Mouse (Mus musculus): Measurements from ENCODE around the gene Nhsl1.

The Nhsl1 gene

GRCm38 (mm10) chr10:18484731-18485130, 165.9 kb downstream of the Nhsl1 start:
- DNase-seq (ENCODE audit: low spot score in 2 of 2) = no peak

DNA sequence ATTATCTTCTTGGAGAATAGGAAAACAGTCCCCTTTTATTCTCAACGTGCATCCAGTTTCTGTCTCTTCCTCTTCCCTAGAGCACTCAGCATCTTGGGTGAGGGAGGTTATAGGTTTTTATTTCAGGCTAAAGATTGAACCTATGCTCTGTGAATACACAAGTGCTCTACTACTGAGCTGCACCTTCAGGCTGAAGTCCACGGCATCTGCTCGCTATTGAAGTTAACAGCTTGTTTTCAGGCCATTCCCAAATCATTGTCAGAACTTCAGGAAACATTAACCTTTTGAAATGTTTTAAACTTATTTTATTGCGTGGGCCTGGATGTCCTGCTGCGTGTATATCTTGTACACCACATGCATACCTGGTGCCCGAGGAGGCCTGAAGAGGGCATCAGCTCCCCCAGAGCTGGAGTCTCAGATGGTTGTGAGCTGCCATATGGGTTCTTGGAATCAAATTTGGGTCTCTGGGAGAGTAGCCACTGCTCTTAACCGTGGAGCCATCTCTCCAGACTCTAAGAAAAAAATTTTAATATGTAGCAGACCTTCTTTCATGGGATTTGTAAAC, 169.5 kb downstream of the Nhsl1 start:
- DNase-seq (ENCODE audit: low spot score in 2 of 2) = no peak

- DNase-seq (ENCODE audit: low spot score in 2 of 2) = no peak
Measured at GRCm38 (mm10) chr10:18489936-18490335, 171.2 kb downstream of the Nhsl1 start.

- DNase-seq (ENCODE audit: low spot score in 2 of 2) = no peak
Measured at GRCm38 (mm10) chr10:18491952-18492351, 173.2 kb downstream of the Nhsl1 start.

DNA sequence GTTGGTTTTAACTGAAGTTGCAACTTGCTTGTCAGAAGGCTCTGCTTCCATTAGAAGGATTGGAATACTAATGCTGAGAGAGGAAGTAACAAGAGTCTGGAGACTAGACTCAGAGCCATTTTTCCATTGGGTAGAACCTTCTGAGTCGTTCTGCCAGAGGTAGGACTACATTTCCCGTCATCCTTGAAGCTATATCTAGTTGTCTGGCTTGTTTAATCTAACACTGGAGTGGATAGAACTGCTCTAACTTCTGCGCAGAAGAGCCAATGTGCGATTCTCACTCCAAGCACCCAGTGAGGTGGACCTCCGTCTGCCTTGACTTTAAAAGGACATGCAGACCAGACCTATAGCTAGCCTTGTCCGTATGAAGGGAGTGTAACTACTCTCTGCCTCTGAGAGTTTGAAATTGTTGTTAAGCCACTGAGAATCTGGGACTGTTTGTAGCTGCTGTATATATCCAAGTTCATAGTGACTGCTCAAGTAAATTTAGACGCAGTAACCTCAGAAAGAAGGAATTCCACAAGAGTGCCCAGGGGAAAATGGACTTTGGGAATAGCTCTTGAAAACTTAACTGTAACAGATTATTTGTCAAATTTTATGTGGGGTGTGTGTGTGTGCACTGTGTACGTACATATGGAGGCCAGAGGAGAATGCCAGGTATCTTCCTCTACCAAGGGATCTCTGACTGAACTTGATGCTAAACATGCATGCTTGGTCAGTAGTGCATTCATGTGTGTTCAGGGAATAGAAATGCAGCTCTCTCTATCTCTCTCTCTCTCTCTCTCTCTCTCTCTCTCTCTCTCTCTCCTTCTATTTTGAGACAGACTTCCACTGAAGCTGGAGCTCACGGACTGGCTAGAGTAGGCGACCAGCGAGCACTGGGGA, 174.5 kb downstream of the Nhsl1 start:
- no peak for DNase-seq (ENCODE audit: low spot score in 2 of 2)

- DNase-seq (ENCODE audit: low spot score in 2 of 2) = no peak
Measured at GRCm38 (mm10) chr10:18494249-18494648, 175.5 kb downstream of the Nhsl1 start.

DNA sequence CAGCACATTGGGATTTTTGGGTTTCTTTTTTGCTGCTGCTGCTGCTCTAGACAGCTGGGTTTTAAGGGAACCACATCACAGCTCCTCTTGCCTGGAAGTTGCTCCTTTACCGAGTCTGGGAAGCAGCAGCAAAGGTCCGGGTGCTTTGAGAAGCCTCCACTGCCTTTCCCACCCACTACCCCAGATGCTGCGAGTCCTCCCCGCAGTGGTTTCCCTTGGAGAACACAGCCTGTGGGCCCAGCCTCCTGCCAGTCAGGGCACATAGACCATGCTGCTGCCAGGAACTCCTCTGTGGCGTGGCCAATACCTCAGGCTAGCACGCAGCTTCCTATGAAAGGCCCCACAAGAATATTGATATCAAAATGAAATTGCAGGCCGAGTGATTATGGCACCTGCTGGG, 178.3 kb downstream of the Nhsl1 start:
- no peak for DNase-seq (ENCODE audit: low spot score in 2 of 2)

DNA sequence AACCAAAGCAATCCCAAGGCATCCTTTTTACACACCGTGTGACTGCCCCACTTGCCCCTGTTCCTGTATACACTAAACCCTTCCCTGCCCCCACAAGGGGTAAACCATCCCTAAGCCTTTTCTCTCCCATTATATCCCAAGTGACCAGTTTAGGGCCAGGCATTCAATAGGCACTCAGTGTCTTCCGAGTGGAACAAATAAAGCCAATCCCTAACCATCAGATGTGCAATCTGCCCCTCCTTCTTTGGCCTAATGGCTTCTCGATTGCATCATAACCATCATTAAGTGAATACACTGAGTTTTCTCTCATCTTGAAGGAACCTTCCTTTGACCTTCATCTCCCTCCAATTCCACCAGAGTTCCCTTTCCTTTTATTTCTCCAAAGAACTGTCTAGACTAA, 183.2 kb downstream of the Nhsl1 start:
- DNase-seq (ENCODE audit: low spot score in 2 of 2) = no peak

GRCm38 (mm10) chr10:18505690-18506089, 186.9 kb downstream of the Nhsl1 start:
- DNase-seq (ENCODE audit: low spot score in 2 of 2) = no peak

DNA sequence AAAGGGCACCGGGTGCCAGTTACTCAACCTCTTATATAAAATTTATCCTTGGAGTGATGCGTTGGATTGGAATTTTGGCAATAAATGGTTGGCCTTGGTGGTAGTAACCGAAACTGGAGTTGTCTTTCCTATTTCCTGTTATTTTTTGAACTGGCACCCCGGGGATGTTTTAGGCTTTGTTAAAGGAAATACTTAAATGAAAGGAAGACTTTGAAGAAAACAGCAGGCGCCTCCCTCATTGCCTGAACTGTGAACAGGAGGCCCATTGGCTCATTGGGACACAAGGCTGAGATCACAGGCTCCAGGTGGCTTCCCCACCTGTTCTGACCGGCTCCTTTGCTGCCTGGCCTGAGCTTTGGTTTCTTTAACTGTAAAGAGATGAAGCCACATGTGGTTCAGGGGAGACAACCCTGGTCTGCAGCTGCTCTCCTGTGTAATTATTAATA, 187.7 kb downstream of the Nhsl1 start:
- no peak for DNase-seq (ENCODE audit: low spot score in 2 of 2)

DNA sequence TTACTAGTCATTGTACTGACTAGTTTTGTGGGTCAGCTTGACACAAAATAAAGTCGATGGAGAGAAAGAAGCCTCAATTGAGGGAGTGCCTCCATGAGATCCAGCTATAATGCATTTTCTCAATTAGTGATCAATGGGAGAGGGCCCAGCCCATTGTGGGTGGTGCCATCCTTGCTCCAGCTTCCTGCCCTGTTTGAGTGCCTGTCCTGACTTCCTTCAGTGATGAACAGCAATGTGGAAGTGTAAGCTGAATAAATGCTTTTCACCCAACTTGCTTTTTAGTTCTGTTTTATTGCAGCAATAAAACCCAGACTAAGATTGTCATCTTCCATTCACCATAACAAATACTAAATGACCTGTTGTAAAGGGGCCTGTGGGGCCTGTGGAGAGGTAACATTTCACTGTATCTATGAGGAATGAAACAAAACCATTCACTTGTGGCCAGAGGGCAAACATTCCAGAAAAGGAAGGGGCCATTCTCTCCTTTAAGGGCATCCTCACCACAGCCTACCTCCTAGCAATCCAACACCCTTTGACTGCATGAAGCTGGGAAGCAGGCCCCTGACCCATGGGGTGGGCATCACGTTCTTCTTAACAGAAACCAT, 189.2 kb downstream of the Nhsl1 start:
- DNase-seq (ENCODE audit: low spot score in 2 of 2) = no peak

- peak; percentile 46 to 48 for DNase-seq (ENCODE audit: low spot score in 2 of 2)
Measured at GRCm38 (mm10) chr10:18508586-18508985, 189.8 kb downstream of the Nhsl1 start.

- DNase-seq (ENCODE audit: low spot score in 2 of 2) = no peak
Measured at GRCm38 (mm10) chr10:18510663-18511062, 191.9 kb downstream of the Nhsl1 start.

GRCm38 (mm10) chr10:18511496-18511895, 192.7 kb downstream of the Nhsl1 start:
- no peak for DNase-seq (ENCODE audit: low spot score in 2 of 2)

DNA sequence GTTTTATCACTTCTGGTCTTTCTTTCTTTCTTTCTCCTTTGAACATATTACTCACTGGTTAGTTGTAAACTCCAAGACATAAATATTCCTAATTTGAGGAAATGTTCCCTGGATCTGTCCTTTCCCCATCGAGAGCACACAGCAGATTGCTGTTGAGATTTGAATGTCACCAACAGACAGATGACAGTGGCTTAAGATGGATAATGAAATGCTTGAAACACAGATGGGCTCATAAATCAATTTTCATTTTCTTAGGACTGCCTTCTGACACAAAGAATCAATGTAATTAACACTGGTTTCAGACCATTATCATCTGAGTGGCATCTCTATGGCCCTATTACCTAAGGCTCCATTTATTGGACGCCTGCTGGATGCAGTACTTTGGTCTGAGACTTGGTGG, 203.8 kb downstream of the Nhsl1 start:
- DNase-seq (ENCODE audit: low spot score in 2 of 2) = no peak

DNA sequence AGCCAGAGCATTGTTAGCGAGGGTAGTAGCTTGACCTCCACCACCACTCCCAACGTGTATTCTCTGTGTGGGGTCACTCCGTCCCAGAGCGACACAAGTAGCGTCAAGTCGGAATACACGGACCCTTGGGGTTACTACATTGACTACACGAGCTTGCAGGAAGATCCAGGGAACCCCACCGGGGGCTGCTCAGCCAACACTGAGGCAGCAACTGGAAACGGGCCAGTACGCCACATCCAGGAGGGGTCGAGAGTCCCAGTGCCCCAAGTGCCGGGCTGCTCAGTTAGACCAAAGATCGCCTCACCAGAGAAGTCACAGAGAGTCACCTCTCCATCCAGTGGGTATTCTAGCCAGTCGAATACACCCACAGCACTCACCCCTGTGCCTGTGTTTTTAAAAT, 206.5 kb downstream of the Nhsl1 start:
- DNase-seq (ENCODE audit: low spot score in 2 of 2) = no peak

DNA sequence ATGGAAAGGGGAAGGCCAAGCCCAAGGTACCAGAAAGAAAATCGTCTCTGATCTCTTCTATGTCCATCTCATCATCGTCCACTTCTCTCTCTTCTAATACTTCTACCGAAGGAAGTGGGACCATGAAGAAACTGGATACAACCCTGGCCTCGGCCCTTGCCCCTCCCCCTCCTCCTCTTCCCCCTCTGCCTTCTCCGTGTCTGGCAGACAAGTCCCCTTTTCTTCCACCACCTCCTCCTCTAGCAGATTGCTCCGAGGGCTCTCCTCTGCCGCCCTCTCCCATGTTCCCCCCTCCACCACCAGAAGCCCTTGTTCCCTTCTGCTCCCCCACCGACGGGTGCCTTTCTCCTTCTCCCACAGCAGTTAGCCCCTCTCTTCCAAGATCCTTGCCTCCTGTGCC, 206.9 kb downstream of the Nhsl1 start:
- DNase-seq (ENCODE audit: low spot score in 2 of 2) = no peak

GRCm38 (mm10) chr10:18526184-18526850, 207.5 kb downstream of the Nhsl1 start:
- DNase-seq (ENCODE audit: low spot score in 2 of 2) = peak in 1 of 2 experiments; percentile 25

- DNase-seq (ENCODE audit: low spot score in 2 of 2) = no peak
Measured at GRCm38 (mm10) chr10:18526851-18527675, 208.3 kb downstream of the Nhsl1 start.

GRCm38 (mm10) chr10:18527766-18528165, 209.0 kb downstream of the Nhsl1 start:
- DNase-seq (ENCODE audit: low spot score in 2 of 2) = no peak

DNA sequence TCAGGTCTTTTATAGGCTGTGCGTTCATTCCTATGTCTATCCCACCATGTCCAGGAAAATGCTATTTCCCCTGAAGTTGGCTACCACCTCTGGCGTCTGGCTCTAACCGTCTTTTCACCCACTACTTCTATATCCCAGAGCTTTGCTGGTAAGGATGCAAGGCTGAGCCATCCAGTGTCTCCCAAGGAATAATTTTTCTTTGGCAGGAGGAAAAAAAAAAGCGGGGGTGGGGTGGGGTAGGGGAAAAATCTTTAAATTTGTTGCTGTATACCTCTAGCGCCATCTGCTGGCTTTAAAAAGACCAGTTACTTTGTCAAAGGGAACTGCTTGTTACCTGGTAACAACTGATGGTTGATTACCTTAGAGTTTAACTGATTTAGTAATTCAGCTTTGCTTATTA, 209.7 kb downstream of the Nhsl1 start:
- DNase-seq (ENCODE audit: low spot score in 2 of 2) = peak in 1 of 2 experiments; percentile 25
